Mouse (Mus musculus) retina, adult 2 months (tissue): ENCODE results near the gene Zfpm1.

Experiments
- DNase-seq: peaks from one replicate; pipeline ENCODE4 v3.0.0-alpha.2; 2012; ENCODE audit warnings: low read depth, low spot score

Gene Zfpm1

DNA sequence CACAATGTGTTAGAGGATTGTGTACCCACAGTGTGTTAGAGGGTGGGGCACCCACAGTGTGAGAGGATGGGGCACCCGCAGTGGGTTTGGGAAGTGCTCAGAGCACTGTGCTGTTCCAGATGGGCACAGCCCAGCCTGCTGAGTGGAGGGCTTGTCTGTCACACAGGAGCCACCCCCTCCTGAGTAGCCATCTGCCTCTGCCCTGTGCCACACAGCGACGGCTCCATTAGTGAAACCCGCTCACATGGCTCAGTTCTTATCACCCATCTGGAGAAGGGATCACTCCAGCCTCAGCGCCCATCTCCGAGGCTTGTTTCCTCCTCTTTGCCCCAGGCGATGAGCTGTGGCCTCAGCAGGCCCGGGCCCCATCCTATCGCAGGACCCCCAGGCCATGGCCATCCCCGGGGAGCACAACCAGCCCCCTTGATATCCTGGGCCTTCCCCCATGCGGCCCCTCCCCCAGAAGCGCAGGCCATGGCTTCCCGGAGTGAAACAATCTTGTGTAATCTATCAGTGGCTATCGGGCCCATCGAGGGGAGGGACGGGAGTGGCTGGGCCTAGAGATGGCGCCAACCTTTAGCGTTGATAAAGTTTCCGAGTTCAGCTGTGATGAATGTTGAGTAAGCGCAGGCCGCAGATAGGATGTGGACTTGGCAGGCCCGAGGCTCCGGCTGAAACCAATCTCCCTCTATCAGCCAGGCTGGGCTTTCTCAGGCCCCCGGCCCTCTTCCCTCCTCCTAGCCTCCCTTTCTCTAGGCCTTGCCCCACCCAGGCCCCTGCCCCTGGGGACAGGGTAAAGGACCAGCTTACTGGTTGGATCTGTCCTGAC lies 14.4 kb downstream of the Zfpm1 start:
- DNase-seq: no peak

DNA sequence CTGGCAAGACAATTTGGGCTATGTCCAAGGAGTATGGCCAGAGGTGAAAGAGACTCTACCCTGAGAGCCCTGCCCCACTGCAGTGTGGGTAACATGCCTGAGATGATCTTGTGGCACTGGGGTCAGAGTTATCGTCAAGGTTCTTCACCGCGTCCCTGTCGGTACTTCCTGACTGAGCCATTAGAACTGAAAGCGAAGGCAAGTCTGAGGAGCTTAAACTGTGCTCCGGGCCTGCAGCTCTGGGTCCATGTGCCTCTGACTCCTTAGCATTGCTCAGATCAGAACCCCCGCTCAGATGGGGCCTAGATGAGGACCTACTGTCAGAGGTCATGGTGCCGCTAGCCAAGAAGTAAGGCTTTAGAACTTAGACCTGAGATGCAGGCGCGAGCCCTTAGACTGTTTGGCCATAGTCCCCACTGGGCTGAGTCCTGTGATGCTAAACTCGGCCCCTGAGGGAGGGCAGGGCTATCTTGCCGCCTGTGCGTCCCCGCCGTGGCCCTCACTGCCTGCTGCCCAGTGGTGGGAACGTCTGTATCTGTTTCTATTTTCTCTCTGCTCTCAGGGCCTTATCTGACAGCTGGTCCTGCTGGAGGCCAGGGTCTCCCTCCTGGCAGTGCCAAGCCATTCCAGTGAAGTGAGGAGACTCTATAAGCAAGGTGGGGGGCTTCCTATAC lies 17.8 kb downstream of the Zfpm1 start:
- DNase-seq: no peak

- DNase-seq: no peak
These were observed 19.1 kb downstream of the Zfpm1 start for GRCm38 (mm10) chr8:122301081-122301480.

GRCm38 (mm10) chr8:122301866-122302265 lies 19.9 kb downstream of the Zfpm1 start:
- no peak for DNase-seq

- no peak for DNase-seq
These were observed 21.5 kb downstream of the Zfpm1 start for GRCm38 (mm10) chr8:122303451-122303850.

DNA sequence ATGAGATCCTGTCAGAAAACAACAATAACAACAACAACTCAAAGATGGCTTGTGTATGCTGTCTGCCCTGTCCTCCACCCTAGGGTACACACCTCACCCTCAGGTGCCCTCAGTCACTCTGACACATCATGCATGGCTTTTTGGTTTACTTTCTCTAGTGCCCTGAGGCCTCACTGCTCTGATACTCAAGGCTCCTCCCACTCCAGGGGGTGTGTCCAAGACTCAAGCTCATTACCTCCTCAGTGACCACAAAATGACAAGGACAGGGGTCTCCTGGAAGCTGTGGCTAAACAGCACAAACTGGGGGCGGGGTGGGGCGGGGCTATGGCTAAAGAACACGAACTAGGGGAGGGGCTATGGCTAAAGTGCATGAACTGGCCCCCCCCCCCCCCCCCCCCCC lies 22.1 kb downstream of the Zfpm1 start:
- DNase-seq: no peak

DNA sequence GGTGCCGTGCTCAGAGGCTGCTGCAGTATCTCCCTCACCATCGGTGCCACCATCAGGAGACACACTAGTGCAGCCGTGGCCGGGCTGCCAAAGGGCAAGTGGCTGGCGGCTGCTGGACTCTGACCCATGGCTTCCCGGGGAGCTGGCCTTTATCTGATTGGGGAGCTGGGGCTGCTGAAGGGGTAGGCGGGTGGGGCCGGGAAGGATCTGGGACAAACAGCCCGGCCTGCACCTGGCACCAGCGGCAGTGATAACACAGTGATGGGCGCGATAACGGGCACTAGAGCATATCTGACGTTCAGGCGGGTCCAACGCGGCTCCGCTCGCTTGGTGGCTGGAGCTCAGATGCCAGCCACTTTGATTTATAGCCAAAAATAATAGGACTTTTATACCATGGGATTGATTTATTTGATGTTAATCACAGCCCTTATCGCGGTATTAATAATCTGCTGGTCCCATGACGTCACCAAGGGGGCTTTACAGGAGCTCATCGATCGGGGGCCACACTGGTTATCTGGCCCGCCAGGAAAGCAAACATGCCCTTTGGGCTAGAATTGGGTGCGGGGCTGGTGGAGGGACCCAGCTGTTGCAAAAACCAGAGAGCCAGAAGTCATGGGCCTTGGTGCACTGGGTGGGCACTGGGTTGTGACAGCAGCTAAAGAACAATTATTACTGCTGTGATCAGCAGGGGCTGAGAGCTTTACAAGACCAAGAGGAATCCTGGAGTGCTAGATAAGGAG lies 24.9 kb downstream of the Zfpm1 start:
- DNase-seq: no peak

DNA sequence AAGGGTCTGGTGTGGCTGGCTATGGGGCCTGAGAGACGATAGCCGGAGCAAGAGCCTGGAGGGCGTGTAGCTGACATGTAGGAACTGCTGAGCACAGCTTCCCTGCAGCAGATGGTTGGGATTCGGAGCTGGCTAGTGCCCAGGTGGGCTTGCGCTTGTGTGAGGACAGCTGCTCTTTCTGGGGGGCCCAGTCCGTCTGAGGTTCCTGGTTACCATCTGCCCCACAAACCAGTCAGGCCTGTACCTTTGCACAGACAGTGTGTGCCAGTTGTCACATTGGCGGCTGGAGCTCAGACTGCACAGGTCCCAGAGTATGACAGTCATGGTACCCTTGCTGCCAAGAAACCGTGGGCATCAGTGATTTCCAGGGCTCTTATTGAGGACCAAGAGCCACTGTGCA lies 25.9 kb downstream of the Zfpm1 start:
- DNase-seq: no peak

GRCm38 (mm10) chr8:122309272-122309671 lies 27.3 kb downstream of the Zfpm1 start:
- DNase-seq: no peak

GRCm38 (mm10) chr8:122311115-122311514 lies 29.2 kb downstream of the Zfpm1 start:
- no peak for DNase-seq

- DNase-seq: no peak
These were observed 30.6 kb downstream of the Zfpm1 start for GRCm38 (mm10) chr8:122312553-122312952.

- DNase-seq: no peak
These were observed 31.4 kb downstream of the Zfpm1 start for GRCm38 (mm10) chr8:122313310-122313709.

DNA sequence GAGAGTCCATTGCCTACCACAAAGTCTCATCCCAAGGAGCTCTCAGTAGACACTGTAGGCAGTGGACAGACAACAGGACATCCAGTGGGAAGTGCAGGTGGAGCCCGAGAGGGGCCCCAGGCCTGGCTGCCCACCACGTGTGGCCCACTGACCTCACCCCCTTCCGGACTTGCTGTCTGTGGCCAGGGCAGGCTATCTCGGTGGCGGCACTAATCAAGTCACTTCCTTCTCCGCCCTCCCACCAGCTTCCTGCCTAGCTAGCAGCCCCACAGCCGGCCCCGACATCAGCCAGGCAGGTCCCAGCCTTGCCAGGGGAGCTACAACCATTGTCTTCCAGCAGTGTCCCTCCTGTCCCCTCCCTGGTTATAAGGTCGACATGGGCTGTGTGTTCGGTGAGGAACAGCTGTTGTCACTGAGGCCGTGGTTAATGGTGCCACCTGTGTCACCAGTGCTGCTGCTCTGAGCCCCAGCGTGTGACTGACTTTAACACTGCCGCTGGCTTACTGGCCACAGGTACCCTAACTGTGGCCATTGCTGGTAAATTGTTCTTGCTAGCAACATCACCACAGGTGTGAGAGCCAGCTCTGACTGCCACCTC lies 33.1 kb downstream of the Zfpm1 start:
- no peak for DNase-seq

- no peak for DNase-seq
These were observed 34.5 kb downstream of the Zfpm1 start for GRCm38 (mm10) chr8:122316402-122316801.

- no peak for DNase-seq
These were observed 36.1 kb downstream of the Zfpm1 start for GRCm38 (mm10) chr8:122317918-122318475.

DNA sequence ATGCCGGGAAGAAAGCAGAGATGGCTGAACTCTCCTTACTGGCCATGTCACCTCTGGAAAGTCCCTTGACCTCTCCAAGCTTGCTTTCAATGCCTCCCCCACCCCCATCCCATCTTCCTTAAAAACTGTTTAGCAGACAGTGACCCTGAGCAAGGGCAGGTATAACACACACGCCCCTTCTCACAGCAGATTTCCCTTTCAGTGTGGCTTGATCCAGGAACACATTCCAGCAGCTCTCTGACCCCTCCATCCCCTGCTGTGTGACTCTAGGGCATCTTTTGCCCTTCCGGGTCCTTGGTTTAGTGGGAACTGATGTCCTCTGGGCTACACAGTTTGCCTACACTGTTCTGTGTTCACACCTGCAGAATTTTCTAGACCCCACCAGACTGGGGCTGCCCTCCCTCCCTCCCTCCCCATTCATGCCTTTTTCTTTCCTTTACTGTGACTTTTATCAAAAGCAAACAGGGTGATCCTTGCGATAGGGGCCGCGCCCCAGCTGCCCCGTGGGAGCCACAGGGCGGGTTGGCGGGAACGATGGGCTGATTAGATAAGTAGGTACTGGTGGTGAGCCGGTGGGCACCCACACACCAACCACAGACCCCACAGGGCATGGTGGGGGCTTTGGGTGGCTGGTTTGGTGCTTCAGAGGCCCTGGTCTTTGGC lies 37.2 kb downstream of the Zfpm1 start:
- no peak for DNase-seq

- peak; percentile 51 for DNase-seq
These were observed 37.8 kb downstream of the Zfpm1 start for GRCm38 (mm10) chr8:122319708-122320075.

- DNase-seq: no peak
These were observed 38.6 kb downstream of the Zfpm1 start for GRCm38 (mm10) chr8:122320541-122320940.

- no peak for DNase-seq
These were observed 39.5 kb downstream of the Zfpm1 start for GRCm38 (mm10) chr8:122321455-122321921.

- no peak for DNase-seq
These were observed 40.2 kb downstream of the Zfpm1 start for GRCm38 (mm10) chr8:122322126-122322525.

- no peak for DNase-seq
These were observed 40.9 kb downstream of the Zfpm1 start for GRCm38 (mm10) chr8:122322792-122323191.
